Mouse (Mus musculus) megakaryocyte, embryonic 14.5 days (primary cell): Measurements from ENCODE around the gene Sptssb.

Experiments
- FLI1 ChIP-seq: IDR thresholded peaks from 2 replicates; pipeline ENCODE4 v1.6.1; 2012; ENCODE audit warnings: low read length, inconsistent platforms, mixed read lengths
- GATA1 ChIP-seq: IDR thresholded peaks from 3 replicates; pipeline ENCODE4 v1.6.1; 2012; ENCODE audit warnings: mixed read lengths, low read length, inconsistent platforms, borderline replicate concordance

DNA sequence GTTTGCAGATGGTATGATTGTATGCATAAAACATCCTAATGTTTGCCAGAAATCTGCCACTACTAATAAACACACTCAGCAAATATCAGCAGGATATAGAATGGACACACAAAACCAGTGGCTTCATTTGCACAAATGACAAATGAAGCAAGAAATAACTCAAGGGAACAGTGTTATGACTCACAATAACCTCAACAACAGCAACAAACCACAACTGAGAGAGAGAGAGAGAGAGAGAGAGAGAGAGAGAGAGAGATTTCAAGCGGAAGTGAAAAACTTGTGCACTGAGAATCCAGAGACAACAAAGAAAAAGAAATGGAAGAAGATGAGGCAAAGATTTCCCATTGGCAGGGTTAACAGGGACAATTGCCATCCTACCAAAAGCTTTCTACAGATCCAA is 35.2 kb downstream of the Sptssb start:
- no peak for TF ChIP-seq GATA1
- no peak for TF ChIP-seq FLI1
